In the genomic region with DNA sequence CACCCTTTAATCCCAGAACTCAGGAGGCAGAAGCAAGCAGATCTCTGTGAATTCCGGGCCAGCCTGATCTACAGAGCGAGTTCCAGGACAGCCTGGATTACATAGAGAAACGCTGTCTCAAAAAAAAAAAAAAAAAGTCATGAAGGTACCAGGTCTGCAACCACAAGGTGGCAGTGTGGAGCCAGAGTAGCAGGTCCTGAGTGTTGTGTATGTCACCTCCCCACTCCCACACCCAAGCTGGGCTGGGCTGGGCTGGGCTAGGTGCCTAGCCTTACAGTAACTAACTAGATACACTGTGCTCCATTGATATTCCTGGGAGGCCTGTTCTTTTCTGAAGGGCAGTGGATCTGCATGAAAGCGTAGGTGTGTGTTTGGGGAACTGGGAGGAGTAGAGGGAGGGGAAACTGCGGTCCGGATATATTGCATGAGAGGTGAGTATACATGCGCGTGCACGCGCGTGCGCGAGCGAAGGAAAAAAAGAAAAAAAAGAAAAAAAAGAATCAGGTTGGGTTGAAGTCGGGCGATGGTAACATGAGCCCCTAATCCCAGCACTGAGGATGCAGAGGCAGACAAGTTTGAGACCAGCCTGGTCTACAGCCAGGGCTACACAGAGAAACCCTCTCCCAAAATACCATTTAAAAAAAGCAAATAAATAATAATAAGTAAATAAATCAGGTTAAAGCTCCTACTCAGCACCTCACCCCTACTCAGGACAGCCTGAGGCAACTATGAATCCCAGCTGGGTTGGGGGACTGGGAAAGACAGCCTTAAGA, we compare ENCODE assay signal across 9 mouse cellular contexts. TPM values are rescaled to one million over a fixed set of nuclear protein-coding genes. Genes with fewer than 3 reads are reported as not detected.
A peak's percentile ranks its signal among the peaks of the same experiment; 100 is the strongest.
DNase-seq lines count a peak whose midpoint lies in the region; ATAC-seq lines count a peak whose summit lies in the region.
"Had no signal": no experiment of that assay in that cellular context is flagged by ENCODE, and none has a peak within 500 bp of the region (broad histone marks: within the 10 kb centered on the region; RNA-seq: fewer than 3 reads in every experiment).

No protein-coding gene starts in this region.

- peak; percentile 83 for ATAC-seq in embryonic facial prominence, embryonic 11.5 days (replicated peaks; ENCODE audit: insufficient number of reproducible peaks, low FRiP score, low TSS enrichment, low read depth)
- peak; percentile 86 for ATAC-seq in kidney, embryonic 16.5 days (ENCODE audit: low FRiP score, low TSS enrichment)
- ATAC-seq in liver, embryonic 11.5 days (replicated peaks; ENCODE audit: low FRiP score), result peak; percentile 84

- H3K9me3 ChIP-seq in embryonic facial prominence, embryonic 11.5 days (replicated peaks; ENCODE audit: control insufficient read depth, low read length), result no peaks in the 10 kb centered on the region
- no peaks in the 10 kb centered on the region for H3K9me3 ChIP-seq in kidney, embryonic 16.5 days (ENCODE audit: low read length)
- no peaks in the 10 kb centered on the region for H3K9me3 ChIP-seq in liver, embryonic 11.5 days (ENCODE audit: control insufficient read depth, low read length)
- H3K9me3 ChIP-seq: midbrain, embryonic 12.5 days had no signal

- H3K27me3 ChIP-seq in embryonic facial prominence, embryonic 11.5 days (ENCODE audit: control insufficient read depth, insufficient read depth, low read length), result no peaks in the 10 kb centered on the region
- H3K27me3 ChIP-seq in kidney, embryonic 16.5 days (ENCODE audit: insufficient read depth, low read length), result no peaks in the 10 kb centered on the region
- H3K27me3 ChIP-seq in liver, embryonic 11.5 days (replicated peaks; ENCODE audit: control insufficient read depth, insufficient read depth, low read length), result no peaks in the 10 kb centered on the region
- H3K27me3 ChIP-seq: midbrain, embryonic 12.5 days had no signal

- 73% methylated on average over 16 of the region's 16 CpGs for WGBS in embryonic facial prominence, embryonic 11.5 days
- 81% methylated on average over 16 of the region's 16 CpGs for WGBS in kidney, embryonic 16.5 days
- WGBS in liver, embryonic 11.5 days, result 62% methylated on average over 16 of the region's 16 CpGs

- DNase-seq in CD4-positive helper T cell, adult 2 months (ENCODE audit: low read depth, low spot score), result peak; percentile 89
- peak; percentile 60 for DNase-seq in adrenal gland, adult 2 months
- DNase-seq in embryonic facial prominence, embryonic 11.5 days (ENCODE audit: low spot score), result peak; percentile 76
- DNase-seq in heart, adult 18-20 months, result peak; percentile 69 to 85
- DNase-seq in liver, embryonic 11.5 days (ENCODE audit: low spot score), result peak; percentile 56
- peak; percentile 40 for DNase-seq in ovary, adult 18-20 months (ENCODE audit: low spot score)
- peak; percentile 50 to 57 for DNase-seq in thymus, adult 18-20 months

- no peaks in the 10 kb centered on the region for H3K4me1 ChIP-seq in embryonic facial prominence, embryonic 11.5 days (ENCODE audit: control insufficient read depth, insufficient read depth, low read length)
- no peaks in the 10 kb centered on the region for H3K4me1 ChIP-seq in kidney, embryonic 16.5 days (ENCODE audit: insufficient read depth, low read length)
- H3K4me1 ChIP-seq in liver, embryonic 11.5 days (replicated peaks; ENCODE audit: control insufficient read depth, insufficient read depth, low read length), result peaks cover 5% of the 10 kb centered on the region
- H3K4me1 ChIP-seq: midbrain, embryonic 12.5 days had no signal

- no peaks in the 10 kb centered on the region for H3K36me3 ChIP-seq in embryonic facial prominence, embryonic 11.5 days (replicated peaks; ENCODE audit: control insufficient read depth, insufficient read depth, low read depth, low read length)
- no peaks in the 10 kb centered on the region for H3K36me3 ChIP-seq in kidney, embryonic 16.5 days (ENCODE audit: insufficient read depth, low read length)
- no peaks in the 10 kb centered on the region for H3K36me3 ChIP-seq in liver, embryonic 11.5 days (ENCODE audit: control insufficient read depth, insufficient read depth, low read length)
- H3K36me3 ChIP-seq: midbrain, embryonic 12.5 days had no signal

- H3K9ac ChIP-seq in embryonic facial prominence, embryonic 11.5 days (replicated peaks; ENCODE audit: low read length), result no peak overlapping the region
- H3K9ac ChIP-seq in kidney, embryonic 16.5 days (replicated peaks; ENCODE audit: low read length), result no peak overlapping the region
- H3K9ac ChIP-seq in liver, embryonic 11.5 days (ENCODE audit: low read depth, low read length), result no peak overlapping the region
- H3K9ac ChIP-seq: midbrain, embryonic 12.5 days had no signal

- no peak overlapping the region for H3K27ac ChIP-seq in embryonic facial prominence, embryonic 11.5 days (replicated peaks; ENCODE audit: low read depth, low read length)
- no peak overlapping the region for H3K27ac ChIP-seq in kidney, embryonic 16.5 days (ENCODE audit: low read length)
- no peak overlapping the region for H3K27ac ChIP-seq in liver, embryonic 11.5 days (ENCODE audit: low read depth, low read length)
- H3K27ac ChIP-seq: midbrain, embryonic 12.5 days had no signal

- H3K4me3 ChIP-seq in embryonic facial prominence, embryonic 11.5 days (ENCODE audit: low read depth, low read length), result no peak overlapping the region
- no peak overlapping the region for H3K4me3 ChIP-seq in kidney, embryonic 16.5 days (ENCODE audit: low read length)
- no peak overlapping the region for H3K4me3 ChIP-seq in liver, embryonic 11.5 days (ENCODE audit: low read depth, low read length)
- H3K4me3 ChIP-seq: midbrain, embryonic 12.5 days had no signal

- no peak overlapping the region for H3K4me2 ChIP-seq in embryonic facial prominence, embryonic 11.5 days (ENCODE audit: low read depth, low read length)
- no peak overlapping the region for H3K4me2 ChIP-seq in kidney, embryonic 16.5 days (replicated peaks; ENCODE audit: low read depth, low read length)
- peak overlapping the region; percentile 35 for H3K4me2 ChIP-seq in liver, embryonic 11.5 days
- H3K4me2 ChIP-seq: midbrain, embryonic 12.5 days had no signal

RNA-seq across cellular contexts. Expression of gene Avpr1b, which starts 14.5 kb away (rescaled TPM):
- total RNA-seq in adrenal gland, adult 2 months (2021), result not detected
- polyA plus RNA-seq in adrenal gland, adult 2 months (2012; rRNA removed), result not detected in 2 replicates
- not detected in 2 replicates for polyA plus RNA-seq in embryonic facial prominence, embryonic 11.5 days (2014; fragmentation: Nextera tagmentation; extraction: Ambion mirVana)
- not detected for total RNA-seq in heart, adult 18-20 months (2021)
- not detected in 2 replicates for polyA plus RNA-seq in kidney, embryonic 16.5 days (2015; fragmentation: Nextera tagmentation; extraction: Ambion mirVana)
- not detected in 2 replicates for polyA plus RNA-seq in liver, embryonic 11.5 days (2014; fragmentation: Nextera tagmentation; extraction: Ambion mirVana)
- polyA plus RNA-seq: midbrain, embryonic 12.5 days had no signal

RNA-seq across cellular contexts. Expression of gene Ctse, which starts 24.6 kb away (rescaled TPM):
- total RNA-seq in adrenal gland, adult 2 months (2021), result under 1 TPM; 0.48 to 0.63 TPM
- 0.28 and 0.55 TPM in 2 replicates for polyA plus RNA-seq in adrenal gland, adult 2 months (2012; rRNA removed)
- 0.36 TPM in 1 of 2 replicates, not detected in the other for polyA plus RNA-seq in embryonic facial prominence, embryonic 11.5 days (2014; fragmentation: Nextera tagmentation; extraction: Ambion mirVana)
- 1 to 10 TPM in 1 of 2 experiments, under 1 TPM in 1; 0.52 to 2.5 TPM for total RNA-seq in heart, adult 18-20 months (2021)
- polyA plus RNA-seq in kidney, embryonic 16.5 days (2015; fragmentation: Nextera tagmentation; extraction: Ambion mirVana), result 11.4 and 14.1 TPM in 2 replicates
- 9.3 and 10.6 TPM in 2 replicates for polyA plus RNA-seq in liver, embryonic 11.5 days (2014; fragmentation: Nextera tagmentation; extraction: Ambion mirVana)
